Mouse (Mus musculus): ENCODE results near the gene Usp10.

GRCm38 (mm10) chr8:120006645-120007160 is 96.5 kb downstream of the Usp10 start:
- TF ChIP-seq CTCF (IDR thresholded peaks at IDR 0.05; ENCODE audit: low read depth) (no peak), EP300 (IDR thresholded peaks at IDR 0.05; ENCODE audit: low read depth) (no peak)
